Mouse (Mus musculus) hindbrain, embryonic 14.5 days (tissue): ENCODE measurements around the gene Vopp1. TPM values are rescaled to one million over a fixed set of nuclear protein-coding genes. Genes with fewer than 3 reads are reported as not detected.
A peak's percentile ranks its signal among the peaks of the same experiment; 100 is the strongest.
"Not testable (repeated sequence)": the region's sequence is repeated elsewhere in the genome, so short reads cannot be mapped to it uniquely, and the experiment has no call there.

Experiments used
- ATAC-seq: fragments of 200-750 bp; cut with Nextera tagmentation; 2 replicates; pipeline ENCODE4 v1.8.0; 2017; ENCODE audit warnings: moderate number of reproducible peaks, mild to moderate bottlenecking, moderate TSS enrichment, moderate library complexity; ENCODE audit not compliant: low FRiP score
- DNase-seq: peaks from one replicate; pipeline ENCODE4 v3.0.0-alpha.2; 2015; ENCODE audit warnings: low spot score
- H3K27ac ChIP-seq: fragments of 300-500 bp; sonication (generic); 2 replicates; pipeline ENCODE4 v1.5.1; 2014; ENCODE audit warnings: mild to moderate bottlenecking, moderate library complexity
- H3K27me3 ChIP-seq: fragments of 300-500 bp; sonication (generic); 2 replicates; pipeline ENCODE4 v1.6.1; 2014; ENCODE audit warnings: mild to moderate bottlenecking, low read length, mixed read lengths; ENCODE audit not compliant: control insufficient read depth, insufficient read depth
- H3K36me3 ChIP-seq: fragments of 300-500 bp; sonication (generic); replicated peaks from 2 replicates; pipeline ENCODE4 v1.6.1; 2014; ENCODE audit not compliant: control insufficient read depth, insufficient read depth
- H3K4me1 ChIP-seq: fragments of 300-500 bp; sonication (generic); replicated peaks from 2 replicates; pipeline ENCODE4 v1.6.1; 2014; ENCODE audit warnings: antibody characterized with exemption, low read length, mixed read lengths; ENCODE audit not compliant: control insufficient read depth, insufficient read depth
- H3K4me2 ChIP-seq: fragments of 300-500 bp; sonication (generic); replicated peaks from 2 replicates; pipeline ENCODE4 v1.6.1; 2014; ENCODE audit warnings: mild to moderate bottlenecking, moderate library complexity
- H3K4me3 ChIP-seq: fragments of 300-500 bp; sonication (generic); replicated peaks from 2 replicates; pipeline ENCODE4 v1.5.1; 2014; ENCODE audit warnings: mild to moderate bottlenecking, low read length
- H3K9ac ChIP-seq: fragments of 300-500 bp; sonication (generic); 2 replicates; pipeline ENCODE4 v1.6.1; 2014
- H3K9me3 ChIP-seq: fragments of 300-500 bp; sonication (generic); 2 replicates; pipeline ENCODE4 v1.6.1; 2016; ENCODE audit warnings: low read length; ENCODE audit not compliant: control insufficient read depth
- WGBS: fragments of 180-500 bp; shearing (Covaris S2); extraction: QIAGEN DNeasy Blood & Tissue Kit; methylation state at CpG from one replicate; pipeline ENCODE4 v1.1.7; 2014; 5-methylcytosine and 5-hydroxymethylcytosine counted together
- polyA plus RNA-seq: library from polyadenylated mRNA; unstranded; fragments of >200 nt; fragmentation: Nextera tagmentation; extraction: Ambion mirVana; gene quantifications from 2 replicates; pipeline ENCODE4 v1.2.1, GENCODE M21; 2014

Gene Vopp1
- 113 and 135 TPM in 2 replicates for polyA plus RNA-seq

GRCm38 (mm10) chr6:57824422-57825258, at the start of gene Vopp1:
Vopp1 (minus strand) TSS chr6:57825159.
- WGBS, result under 1% methylated on average over 84 of the region's 87 CpGs
- H3K9me3 ChIP-seq, result no peaks in the 10 kb centered on the region
- H3K27me3 ChIP-seq, result no peaks in the 10 kb centered on the region
- DNase-seq, result peak; percentile 88
- H3K27ac ChIP-seq, result peak within 1 kb of the TSS; percentile 94
- H3K9ac ChIP-seq, result peak within 1 kb of the TSS; percentile 97
- peak; percentile 91 for ATAC-seq
- peak within 1 kb of the TSS; percentile 67 for H3K4me3 ChIP-seq
- peak within 1 kb of the TSS; percentile 80 for H3K4me2 ChIP-seq
- peaks cover 9% of the 10 kb centered on the region; the same call in 1 of the 2 replicates for H3K4me1 ChIP-seq
- no peaks in the 10 kb centered on the region for H3K36me3 ChIP-seq

DNA sequence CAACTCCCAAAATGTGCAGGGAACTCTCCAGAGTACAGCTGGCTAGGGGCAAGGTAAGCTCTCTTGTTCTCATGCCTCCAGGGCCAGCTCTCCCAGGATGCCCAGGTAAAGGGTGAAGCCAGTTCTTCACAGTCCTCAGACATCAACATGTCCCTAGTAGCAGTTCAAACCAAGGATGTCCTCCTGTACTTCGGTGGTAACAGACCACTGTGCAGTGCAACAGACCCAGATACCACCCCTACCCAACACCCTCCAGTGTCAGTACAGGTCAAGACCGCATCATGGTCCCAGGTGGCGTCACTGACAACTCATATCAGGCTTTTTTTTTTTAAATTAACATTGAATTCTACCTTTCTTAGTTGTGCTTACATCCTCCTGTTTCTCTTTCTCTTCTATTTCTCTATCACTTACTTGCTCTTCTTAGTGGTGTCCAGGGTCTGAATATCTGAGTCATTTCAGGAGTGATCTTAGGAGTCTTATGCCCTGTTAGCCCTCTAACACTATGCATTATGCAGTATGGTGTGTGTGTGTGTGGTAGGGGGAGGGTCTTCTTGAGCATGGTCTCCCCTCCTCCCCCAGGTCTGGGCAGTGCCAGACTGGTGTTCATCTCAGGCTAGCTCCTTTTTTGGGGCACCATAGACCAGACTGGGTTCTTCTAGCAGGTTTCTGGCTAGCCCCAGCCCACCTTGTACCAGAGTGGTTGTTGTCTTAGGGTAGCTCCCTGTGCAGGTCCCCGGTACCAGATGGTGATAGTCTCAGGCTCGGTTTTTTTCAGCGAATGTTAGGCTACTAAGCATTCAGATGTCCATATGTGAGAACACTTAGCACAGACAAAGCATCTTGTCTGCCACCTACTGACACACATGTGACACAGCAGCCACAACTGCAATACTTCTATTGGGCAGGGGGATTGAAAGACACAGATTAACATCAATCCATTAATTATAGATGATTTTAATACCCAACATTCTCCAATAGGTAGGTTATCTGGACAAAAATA, 34.4 kb upstream of the Vopp1 start:
- 56% methylated on average over 6 of the region's 6 CpGs for WGBS
- H3K4me2 ChIP-seq, result peak overlapping the region; percentile 38; the same call in 1 of the 2 replicates
- peak; percentile 93 for ATAC-seq

GRCm38 (mm10) chr6:57851177-57851576, 26.2 kb upstream of the Vopp1 start:
- not testable (repeated sequence) for H3K27me3 ChIP-seq, H3K9ac ChIP-seq, H3K27ac ChIP-seq, DNase-seq, H3K4me3 ChIP-seq, H3K9me3 ChIP-seq, H3K4me2 ChIP-seq, H3K36me3 ChIP-seq, H3K4me1 ChIP-seq, ATAC-seq
- WGBS, result 83% methylated on average over 5 of the region's 5 CpGs

More for the DNA sequence above, 34.4 kb upstream of the Vopp1 start:
- Histone ChIP-seq H3K9me3 (no peaks in the 10 kb centered on the region), H3K9ac (no peak overlapping the region), H3K27me3 (no peaks in the 10 kb centered on the region), H3K4me3 (no peak overlapping the region), H3K4me1 (no peaks in the 10 kb centered on the region), H3K27ac (no peak overlapping the region), H3K36me3 (no peaks in the 10 kb centered on the region)
- DNase-seq, result peak; percentile 74

DNA sequence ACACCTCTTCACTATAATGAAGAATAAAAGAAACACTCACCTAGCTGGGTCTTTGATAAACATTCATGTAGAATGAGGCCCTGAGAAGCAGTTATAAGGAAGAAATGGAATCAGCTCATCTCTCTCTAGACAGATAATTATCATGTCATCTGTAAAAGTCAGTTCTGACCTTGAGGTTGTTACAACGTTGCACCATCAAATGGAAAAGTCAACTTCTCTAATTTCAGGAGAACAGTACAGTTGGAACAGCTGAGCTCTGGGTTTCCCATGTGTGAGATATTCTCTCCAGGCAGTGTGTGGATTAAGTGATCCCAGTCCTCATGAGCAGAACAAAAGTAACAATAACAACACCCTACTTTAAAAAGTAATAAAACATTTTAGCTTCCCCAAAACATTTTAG, 25.3 kb upstream of the Vopp1 start, which contains the start of gene Vmn1r21:
Gene Vmn1r21 (minus strand): TSS at position 58 of the 400 bp plus-strand sequence.
- 77% methylated on average over 1 of the region's 1 CpGs for WGBS
- no peak within 1 kb of the TSS for H3K9ac ChIP-seq
- no peak for DNase-seq
- H3K27ac ChIP-seq, result no peak within 1 kb of the TSS
- no peak within 1 kb of the TSS for H3K4me2 ChIP-seq
- no peaks in the 10 kb centered on the region for H3K27me3 ChIP-seq
- no peaks in the 10 kb centered on the region for H3K36me3 ChIP-seq
- ATAC-seq, result no peak
- no peak within 1 kb of the TSS for H3K4me3 ChIP-seq
- no peaks in the 10 kb centered on the region for H3K9me3 ChIP-seq
- no peaks in the 10 kb centered on the region for H3K4me1 ChIP-seq

DNA sequence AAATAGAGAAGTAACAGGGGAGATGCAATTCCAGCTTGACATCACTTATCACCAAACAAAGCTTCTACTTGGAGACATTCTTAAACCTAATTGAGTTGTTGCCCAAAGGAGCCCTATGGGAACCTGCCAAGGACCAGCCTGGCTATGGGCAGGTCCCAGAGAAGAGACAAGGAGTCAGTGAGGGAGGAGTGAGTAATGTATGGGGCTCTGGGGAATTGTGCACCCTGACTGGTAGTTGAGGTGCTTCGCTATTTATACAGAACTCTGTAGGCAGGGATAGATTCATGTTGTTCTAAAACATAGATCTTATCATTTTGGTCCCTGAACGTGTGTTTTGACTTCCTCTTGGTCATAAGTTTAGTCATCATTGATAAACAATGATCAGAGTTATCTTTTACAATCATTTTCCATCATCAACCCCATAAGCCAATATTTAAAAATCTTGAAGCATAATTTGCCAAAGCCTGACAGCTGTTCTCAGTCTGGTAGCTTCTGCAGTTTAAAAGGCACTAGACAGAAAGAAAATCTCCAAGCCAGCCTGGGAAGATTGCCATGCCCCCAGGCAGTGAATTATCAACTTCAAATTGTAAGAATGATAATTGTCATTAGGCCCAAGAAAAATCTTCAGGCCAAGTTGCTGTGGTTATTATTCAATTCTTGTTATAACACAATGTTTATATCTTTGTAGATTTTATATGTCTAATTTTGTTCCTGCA, 14.9 kb upstream of the Vopp1 start:
- no peaks in the 10 kb centered on the region for H3K9me3 ChIP-seq
- ATAC-seq (no peak), DNase-seq (peak; percentile 38)
- no peak overlapping the region for H3K4me3 ChIP-seq
- no peak overlapping the region for H3K27ac ChIP-seq
- 84% methylated on average over 2 of the region's 2 CpGs for WGBS
- H3K36me3 ChIP-seq, result no peaks in the 10 kb centered on the region
- no peak overlapping the region for H3K9ac ChIP-seq
- H3K27me3 ChIP-seq, result no peaks in the 10 kb centered on the region
- no peak overlapping the region for H3K4me2 ChIP-seq
- no peaks in the 10 kb centered on the region for H3K4me1 ChIP-seq

GRCm38 (mm10) chr6:57825259-57825715, 328 bp upstream of the Vopp1 start:
- 5% methylated on average over 5 of the region's 5 CpGs for WGBS
- H3K9me3 ChIP-seq, result no peaks in the 10 kb centered on the region

GRCm38 (mm10) chr6:57823461-57823860, 1.5 kb downstream of the Vopp1 start:
- Histone ChIP-seq H3K9ac (0 out of 2 replicates have a peak overlapping the region, but pooled peaks have one; percentile 5), H3K4me2 (peak overlapping the region; percentile 80), H3K36me3 (no peaks in the 10 kb centered on the region), H3K27me3 (no peaks in the 10 kb centered on the region), H3K27ac (no peak overlapping the region), H3K4me1 (peaks cover 9% of the 10 kb centered on the region; the same call in 1 of the 2 replicates), H3K4me3 (no peak overlapping the region), H3K9me3 (no peaks in the 10 kb centered on the region)
- ATAC-seq, result no peak
- 38% methylated on average over 3 of the region's 3 CpGs for WGBS
- no peak for DNase-seq

More at GRCm38 (mm10) chr6:57825259-57825715, 328 bp upstream of the Vopp1 start:
- DNase-seq, result no peak
- no peaks in the 10 kb centered on the region for H3K36me3 ChIP-seq
- H3K4me1 ChIP-seq, result peaks cover 9% of the 10 kb centered on the region; the same call in 1 of the 2 replicates
- peak overlapping the region; percentile 97 for H3K9ac ChIP-seq
- ATAC-seq, result peak; percentile 51; the same call in 1 of the 2 replicates
- peak overlapping the region; percentile 94; the same call in 1 of the 2 replicates for H3K27ac ChIP-seq
- peak overlapping the region; percentile 67 for H3K4me3 ChIP-seq
- peak overlapping the region; percentile 80 for H3K4me2 ChIP-seq
- H3K27me3 ChIP-seq, result no peaks in the 10 kb centered on the region

DNA sequence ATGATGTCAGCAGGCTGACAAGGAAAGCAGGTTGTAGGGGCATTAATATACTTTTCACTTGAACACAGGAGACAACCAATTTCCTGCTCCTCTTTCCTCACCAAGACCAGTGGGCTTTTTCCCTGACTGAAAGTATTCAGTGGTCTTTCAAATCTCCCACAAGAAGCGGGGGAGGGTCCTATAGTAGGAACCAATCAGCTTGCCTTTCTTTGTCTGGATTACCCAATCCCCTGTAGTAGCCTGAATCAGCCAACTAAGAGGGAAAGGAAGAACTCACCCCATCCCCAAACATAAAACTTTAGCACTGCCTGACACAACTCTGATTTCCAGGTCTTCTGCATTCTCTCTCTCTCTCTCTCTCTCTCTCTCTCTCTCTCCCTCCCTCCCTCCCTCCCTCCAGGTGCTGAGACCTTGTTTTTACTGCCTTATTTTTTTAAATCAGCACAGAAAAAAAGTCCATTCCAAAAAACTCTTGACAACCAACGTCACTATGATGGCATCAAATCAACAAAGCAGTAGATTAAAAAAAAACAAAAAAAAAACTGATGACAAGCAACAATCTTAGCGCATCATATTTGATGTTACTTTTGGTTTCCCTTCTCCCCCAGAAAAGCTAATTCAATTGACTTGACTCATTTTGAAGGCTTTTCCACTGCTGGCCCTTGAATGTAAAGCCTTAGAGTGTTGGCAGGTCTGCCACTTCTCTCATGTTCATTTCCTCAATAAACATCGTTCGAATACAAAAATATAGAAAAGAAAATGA, 2.1 kb downstream of the Vopp1 start:
- 60% methylated on average over 5 of the region's 5 CpGs for WGBS
- Histone ChIP-seq H3K4me3 (no peak overlapping the region), H3K27ac (no peak overlapping the region), H3K4me2 (peak overlapping the region; percentile 80), H3K36me3 (no peaks in the 10 kb centered on the region), H3K4me1 (peaks cover 9% of the 10 kb centered on the region; the same call in 1 of the 2 replicates), H3K9me3 (no peaks in the 10 kb centered on the region), H3K27me3 (no peaks in the 10 kb centered on the region), H3K9ac (peak overlapping the region; percentile 5; the same call in 1 of the 2 replicates)
- DNase-seq (peak; percentile 62), ATAC-seq (peak; percentile 80)
